Mouse (Mus musculus): ENCODE results near the gene Pigk. TPM values are rescaled to one million over a fixed set of nuclear protein-coding genes. Genes with fewer than 3 reads are reported as not detected.
A peak's percentile ranks its signal among the peaks of the same experiment; 100 is the strongest.

The Pigk gene
- polyA plus RNA-seq, 1 experiment: 34.4 TPM

GRCm38 (mm10) chr3:152752911-152753310 lies 39.0 kb downstream of the Pigk start:
- TF ChIP-seq CTCF (IDR thresholded peaks at IDR 0.05; ENCODE audit: borderline replicate concordance, insufficient read depth, low read depth, low read length) (no peak), POLR2A (IDR thresholded peaks at IDR 0.05; ENCODE audit: borderline replicate concordance, insufficient read depth, low read length) (no peak)
- Histone ChIP-seq H3K27ac (ENCODE audit: insufficient read depth, low read length) (no peak overlapping the region), H3K4me1 (ENCODE audit: control insufficient read depth, insufficient read depth, low read length) (peaks cover 18% of the 10 kb centered on the region), H3K27me3 (ENCODE audit: control insufficient read depth, insufficient read depth, low read length) (no peaks in the 10 kb centered on the region), H3K4me3 (replicated peaks; ENCODE audit: insufficient read depth, low read depth, low read length) (no peak overlapping the region)
- 89% methylated on average over 1 of the region's 1 CpGs for WGBS
- no peak for DNase-seq

- WGBS: 76% methylated on average over 4 of the region's 4 CpGs
- H3K4me1 ChIP-seq (ENCODE audit: control insufficient read depth, insufficient read depth, low read length): peaks cover 18% of the 10 kb centered on the region
- H3K27me3 ChIP-seq (ENCODE audit: control insufficient read depth, insufficient read depth, low read length): no peaks in the 10 kb centered on the region
- TF ChIP-seq POLR2A (IDR thresholded peaks at IDR 0.05; ENCODE audit: borderline replicate concordance, insufficient read depth, low read length) (no peak), CTCF (IDR thresholded peaks at IDR 0.05; ENCODE audit: borderline replicate concordance, insufficient read depth, low read depth, low read length) (no peak)
- no peak for DNase-seq
- H3K4me3 ChIP-seq (replicated peaks; ENCODE audit: insufficient read depth, low read depth, low read length): no peak overlapping the region
- no peak overlapping the region for H3K27ac ChIP-seq (ENCODE audit: insufficient read depth, low read length)
These were observed 39.4 kb downstream of the Pigk start for GRCm38 (mm10) chr3:152753345-152753744.

GRCm38 (mm10) chr3:152753920-152754764 lies 40.2 kb downstream of the Pigk start:
- peak overlapping the region; percentile 80 for H3K27ac ChIP-seq (ENCODE audit: insufficient read depth, low read length)
- peak; percentile 56 to 70 for DNase-seq
- H3K27me3 ChIP-seq (ENCODE audit: control insufficient read depth, insufficient read depth, low read length): no peaks in the 10 kb centered on the region
- peak overlapping the region; percentile 5 for H3K4me3 ChIP-seq (replicated peaks; ENCODE audit: insufficient read depth, low read depth, low read length)
- peaks cover 20% of the 10 kb centered on the region for H3K4me1 ChIP-seq (ENCODE audit: control insufficient read depth, insufficient read depth, low read length)
- WGBS: 17% methylated on average over 14 of the region's 14 CpGs
- TF ChIP-seq CTCF (IDR thresholded peaks at IDR 0.05; ENCODE audit: borderline replicate concordance, insufficient read depth, low read depth, low read length): peak; percentile 45; the same call in 1 of the 2 replicates
- no peak for TF ChIP-seq POLR2A (IDR thresholded peaks at IDR 0.05; ENCODE audit: borderline replicate concordance, insufficient read depth, low read length)

GRCm38 (mm10) chr3:152755515-152755914 lies 41.6 kb downstream of the Pigk start:
- WGBS: 81% methylated on average over 7 of the region's 7 CpGs
- H3K4me3 ChIP-seq (replicated peaks; ENCODE audit: insufficient read depth, low read depth, low read length): no peak overlapping the region

GRCm38 (mm10) chr3:152756896-152757295 lies 43.0 kb downstream of the Pigk start:
- H3K4me3 ChIP-seq (replicated peaks; ENCODE audit: insufficient read depth, low read depth, low read length): no peak overlapping the region
- 76% methylated on average over 2 of the region's 2 CpGs for WGBS
- DNase-seq: no peak
- no peak overlapping the region for H3K27ac ChIP-seq (ENCODE audit: insufficient read depth, low read length)
- H3K4me1 ChIP-seq (ENCODE audit: control insufficient read depth, insufficient read depth, low read length): peaks cover 20% of the 10 kb centered on the region
- H3K27me3 ChIP-seq (ENCODE audit: control insufficient read depth, insufficient read depth, low read length): no peaks in the 10 kb centered on the region
- TF ChIP-seq POLR2A (IDR thresholded peaks at IDR 0.05; ENCODE audit: borderline replicate concordance, insufficient read depth, low read length) (no peak), CTCF (IDR thresholded peaks at IDR 0.05; ENCODE audit: borderline replicate concordance, insufficient read depth, low read depth, low read length) (no peak)

More at GRCm38 (mm10) chr3:152755515-152755914, 41.6 kb downstream of the Pigk start:
- TF ChIP-seq POLR2A (IDR thresholded peaks at IDR 0.05; ENCODE audit: borderline replicate concordance, insufficient read depth, low read length) (no peak), CTCF (IDR thresholded peaks at IDR 0.05; ENCODE audit: borderline replicate concordance, insufficient read depth, low read depth, low read length) (no peak)
- H3K27ac ChIP-seq (ENCODE audit: insufficient read depth, low read length): no peak overlapping the region
- DNase-seq: no peak
- no peaks in the 10 kb centered on the region for H3K27me3 ChIP-seq (ENCODE audit: control insufficient read depth, insufficient read depth, low read length)
- peaks cover 20% of the 10 kb centered on the region for H3K4me1 ChIP-seq (ENCODE audit: control insufficient read depth, insufficient read depth, low read length)

GRCm38 (mm10) chr3:152757464-152758393 lies 43.8 kb downstream of the Pigk start:
- TF ChIP-seq CTCF (IDR thresholded peaks at IDR 0.05; ENCODE audit: borderline replicate concordance, insufficient read depth, low read depth, low read length): no peak
- TF ChIP-seq POLR2A (IDR thresholded peaks at IDR 0.05; ENCODE audit: borderline replicate concordance, insufficient read depth, low read length): no peak
- Histone ChIP-seq H3K27ac (ENCODE audit: insufficient read depth, low read length) (no peak overlapping the region), H3K4me1 (ENCODE audit: control insufficient read depth, insufficient read depth, low read length) (peaks cover 20% of the 10 kb centered on the region), H3K27me3 (ENCODE audit: control insufficient read depth, insufficient read depth, low read length) (no peaks in the 10 kb centered on the region), H3K4me3 (replicated peaks; ENCODE audit: insufficient read depth, low read depth, low read length) (no peak overlapping the region)
- DNase-seq: no peak
- 80% methylated on average over 12 of the region's 12 CpGs for WGBS

- Histone ChIP-seq H3K27ac (ENCODE audit: insufficient read depth, low read length) (no peak overlapping the region), H3K4me3 (replicated peaks; ENCODE audit: insufficient read depth, low read depth, low read length) (no peak overlapping the region), H3K4me1 (ENCODE audit: control insufficient read depth, insufficient read depth, low read length) (peaks cover 20% of the 10 kb centered on the region), H3K27me3 (ENCODE audit: control insufficient read depth, insufficient read depth, low read length) (no peaks in the 10 kb centered on the region)
- 53% methylated on average over 15 of the region's 15 CpGs for WGBS
- TF ChIP-seq POLR2A (IDR thresholded peaks at IDR 0.05; ENCODE audit: borderline replicate concordance, insufficient read depth, low read length): no peak
- no peak for TF ChIP-seq CTCF (IDR thresholded peaks at IDR 0.05; ENCODE audit: borderline replicate concordance, insufficient read depth, low read depth, low read length)
- DNase-seq: no peak
These were observed 44.7 kb downstream of the Pigk start for GRCm38 (mm10) chr3:152758500-152759032.

Data from cerebellum, adult 2 months (tissue).